Comparison of ENCODE assay signal across 18 mouse cellular contexts in the genomic region with DNA sequence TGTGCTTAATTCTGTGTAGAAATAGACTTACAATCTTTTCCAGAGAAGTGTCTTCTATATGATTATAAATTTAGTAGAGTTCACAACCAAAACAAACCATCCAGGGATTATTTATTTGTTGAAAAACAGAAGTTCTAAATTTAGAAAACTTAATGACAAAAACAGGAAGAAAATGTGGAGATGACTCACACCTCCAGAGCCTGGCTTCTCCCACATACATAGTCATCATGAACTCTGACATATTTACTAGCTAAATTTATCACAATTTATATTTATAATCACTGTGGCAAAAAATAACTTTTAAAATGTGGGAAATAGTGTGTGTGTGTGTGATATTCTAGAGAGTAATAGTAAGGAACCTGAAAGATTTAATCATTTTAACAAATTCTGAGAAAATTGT.
DNase-seq lines count a peak whose midpoint lies in the region; ATAC-seq and TF ChIP-seq lines count a peak whose summit lies in the region.
"Had no signal": no experiment of that assay in that cellular context is flagged by ENCODE, and none has a peak within 500 bp of the region (broad histone marks: within the 10 kb centered on the region; RNA-seq: fewer than 3 reads in every experiment).

No protein-coding gene starts in this region.

- peak; percentile 9 for DNase-seq in kidney, postnatal 0 days (ENCODE audit: low spot score)
- no peak for DNase-seq in kidney, adult 2 months
- peak; percentile 41 for DNase-seq in MEL-GATA-1-ER (ENCODE audit: extremely low read depth, low read depth)
- no peak for DNase-seq in liver, postnatal 0 days
- DNase-seq: adrenal gland, adult 2 months; adrenal gland, postnatal 10 days; adrenal gland, postnatal 25 days; cerebellum, adult 11-12 months; cerebellum, adult 2 months; cerebellum, adult 9-10 months; cerebellum, postnatal 10 days; cerebellum, postnatal 25 days; forebrain, postnatal 0 days had no signal

- no peaks in the 10 kb centered on the region for H3K4me1 ChIP-seq in kidney, postnatal 0 days (replicated peaks; ENCODE audit: insufficient read depth, low read length)
- H3K4me1 ChIP-seq in kidney, adult 2 months (ENCODE audit: control insufficient read depth, insufficient read depth, low read length), result no peaks in the 10 kb centered on the region
- no peaks in the 10 kb centered on the region for H3K4me1 ChIP-seq in liver, postnatal 0 days (ENCODE audit: insufficient read depth)
- H3K4me1 ChIP-seq: embryonic facial prominence, embryonic 10.5 days; embryonic facial prominence, embryonic 12.5 days; forebrain, embryonic 13.5 days; forebrain, embryonic 15.5 days had no signal

- H3K27ac ChIP-seq in kidney, postnatal 0 days, result no peak overlapping the region
- H3K27ac ChIP-seq in kidney, adult 2 months (ENCODE audit: insufficient read depth, low read depth, low read length), result no peak overlapping the region
- no peak overlapping the region for H3K27ac ChIP-seq in liver, postnatal 0 days (ENCODE audit: low read depth)
- H3K27ac ChIP-seq: embryonic facial prominence, embryonic 10.5 days; embryonic facial prominence, embryonic 12.5 days; forebrain, embryonic 13.5 days; forebrain, embryonic 15.5 days had no signal

- no peak for TF ChIP-seq CTCF in kidney, postnatal 0 days (IDR thresholded peaks at IDR 0.05; ENCODE audit: low read depth)
- TF ChIP-seq CTCF in kidney, adult 2 months (conservative IDR thresholded peaks at IDR 0.05; ENCODE audit: insufficient read depth, insufficient read length, low read depth, low read length), result no peak
- no peak for TF ChIP-seq CTCF in liver, postnatal 0 days (IDR thresholded peaks at IDR 0.05; ENCODE audit: low read depth)

- no peak overlapping the region for H3K9ac ChIP-seq in kidney, postnatal 0 days (ENCODE audit: low read depth, low read length)
- no peak overlapping the region for H3K9ac ChIP-seq in liver, postnatal 0 days (replicated peaks)
- H3K9ac ChIP-seq: embryonic facial prominence, embryonic 12.5 days; forebrain, embryonic 13.5 days; forebrain, embryonic 15.5 days; forebrain, postnatal 0 days had no signal

- no peak for ATAC-seq in kidney, postnatal 0 days (replicated peaks; ENCODE audit: low FRiP score, low read depth)
- no peak for ATAC-seq in megakaryocyte-erythroid progenitor cell, adult 5-6 weeks (replicated peaks; ENCODE audit: low FRiP score, low TSS enrichment, poor library complexity, severe bottlenecking)
- ATAC-seq in liver, postnatal 0 days, result no peak
- ATAC-seq: forebrain, embryonic 13.5 days; forebrain, embryonic 15.5 days; forebrain, postnatal 0 days had no signal

- H3K36me3 ChIP-seq in kidney, postnatal 0 days (ENCODE audit: insufficient read depth, low read length), result no peaks in the 10 kb centered on the region
- H3K36me3 ChIP-seq in kidney, adult 2 months (ENCODE audit: control insufficient read depth, insufficient read depth, low read length), result no peaks in the 10 kb centered on the region
- H3K36me3 ChIP-seq in liver, postnatal 0 days (replicated peaks; ENCODE audit: insufficient read depth, low read length), result no peaks in the 10 kb centered on the region
- H3K36me3 ChIP-seq: embryonic facial prominence, embryonic 10.5 days; embryonic facial prominence, embryonic 12.5 days; forebrain, embryonic 15.5 days had no signal

- no peak overlapping the region for H3K4me3 ChIP-seq in kidney, postnatal 0 days (replicated peaks; ENCODE audit: low read depth, low read length)
- H3K4me3 ChIP-seq in kidney, adult 2 months (ENCODE audit: insufficient read depth, low read depth, low read length), result no peak overlapping the region
- H3K4me3 ChIP-seq in liver, postnatal 0 days (ENCODE audit: low read depth, low read length), result no peak overlapping the region
- H3K4me3 ChIP-seq: embryonic facial prominence, embryonic 10.5 days; embryonic facial prominence, embryonic 12.5 days; forebrain, embryonic 13.5 days; forebrain, embryonic 15.5 days had no signal

- H3K9me3 ChIP-seq in kidney, postnatal 0 days (replicated peaks; ENCODE audit: low read length), result no peaks in the 10 kb centered on the region
- no peaks in the 10 kb centered on the region for H3K9me3 ChIP-seq in liver, postnatal 0 days (ENCODE audit: low read length)
- H3K9me3 ChIP-seq: embryonic facial prominence, embryonic 10.5 days; embryonic facial prominence, embryonic 12.5 days; forebrain, embryonic 13.5 days; forebrain, embryonic 15.5 days had no signal

- no peaks in the 10 kb centered on the region for H3K27me3 ChIP-seq in kidney, postnatal 0 days (ENCODE audit: insufficient read depth, low read length)
- no peaks in the 10 kb centered on the region for H3K27me3 ChIP-seq in kidney, adult 2 months (replicated peaks; ENCODE audit: control insufficient read depth, insufficient read depth, low read length)
- no peaks in the 10 kb centered on the region for H3K27me3 ChIP-seq in liver, postnatal 0 days (ENCODE audit: insufficient read depth, low read length)
- H3K27me3 ChIP-seq: embryonic facial prominence, embryonic 12.5 days; forebrain, embryonic 13.5 days; forebrain, embryonic 15.5 days had no signal

- TF ChIP-seq POLR2A in kidney, adult 2 months (IDR thresholded peaks at IDR 0.05; ENCODE audit: low read depth, low read length), result no peak

- H3K4me2 ChIP-seq in kidney, postnatal 0 days (ENCODE audit: low read length), result no peak overlapping the region
- no peak overlapping the region for H3K4me2 ChIP-seq in liver, postnatal 0 days (ENCODE audit: low read depth, low read length)
- H3K4me2 ChIP-seq: embryonic facial prominence, embryonic 12.5 days; forebrain, embryonic 13.5 days; forebrain, embryonic 15.5 days had no signal

- TF ChIP-seq EP300 in liver, postnatal 0 days (IDR thresholded peaks at IDR 0.05; ENCODE audit: low read depth), result no peak

Comparison
In these comparisons a context has a peak if more than half of its experiments do, and no peak if none do; other contexts are left out.
1. DNase-seq: peak in kidney, postnatal 0 days (single experiment) and MEL-GATA-1-ER (single experiment); none in kidney, adult 2 months (single experiment) and liver, postnatal 0 days (single experiment).